Mouse (Mus musculus) intestine, embryonic 16.5 days (tissue): ENCODE results near the gene Pcna. TPM values are rescaled to one million over a fixed set of nuclear protein-coding genes. Genes with fewer than 3 reads are reported as not detected.

ENCODE experiments used
- polyA plus RNA-seq: library from polyadenylated mRNA; unstranded; fragments of >200 nt; fragmentation: Nextera tagmentation; extraction: Ambion mirVana; gene quantifications from 2 replicates; pipeline ENCODE4 v1.2.1, GENCODE M21; 2015

Gene Pcna
- polyA plus RNA-seq, 1 experiment from 2014 or later, result 217 TPM

Other genes starting within 250 kb of the Pcna start
- gene Rassf2, start 223.1 kb downstream of the Pcna start, polyA plus RNA-seq, result 8.2 and 9.0 TPM in 2 replicates
- gene Slc23a2, start 108.2 kb downstream of the Pcna start, polyA plus RNA-seq, result 12.0 and 13.5 TPM in 2 replicates
- 46.1 and 48.4 TPM in 2 replicates for gene Tmem230, start 5.5 kb downstream of the Pcna start, polyA plus RNA-seq
- gene Cds2, start 9.8 kb upstream of the Pcna start, polyA plus RNA-seq, result 17.4 and 20.5 TPM in 2 replicates
- 0.17 and 0.18 TPM in 2 replicates for gene Prokr2, start 132.1 kb upstream of the Pcna start, polyA plus RNA-seq